ENCODE assay signal across 19 mouse cellular contexts in the genomic region with DNA sequence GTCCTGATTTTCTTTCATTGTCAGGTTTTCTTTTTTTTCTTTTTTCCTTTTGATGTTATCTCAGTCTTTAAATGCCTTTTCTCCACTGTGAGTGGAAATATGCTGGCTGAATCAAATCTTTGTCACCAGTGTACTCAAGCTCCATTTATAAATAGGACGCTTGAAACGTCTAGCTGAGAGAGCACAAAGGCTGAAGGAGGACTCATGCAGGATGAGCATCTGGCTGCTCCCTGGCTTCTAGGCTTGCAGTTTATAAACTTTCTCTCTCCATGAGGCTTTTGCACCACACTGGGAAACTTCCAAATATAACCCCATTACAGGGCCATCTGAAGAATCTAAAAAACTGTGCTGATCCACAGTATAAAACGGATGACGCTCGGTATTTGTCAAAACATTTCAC.
DNase-seq lines count a peak whose midpoint lies in the region; ATAC-seq and TF ChIP-seq lines count a peak whose summit lies in the region.
"Had no signal": no experiment of that assay in that cellular context is flagged by ENCODE, and none has a peak within 500 bp of the region (broad histone marks: within the 10 kb centered on the region; RNA-seq: fewer than 3 reads in every experiment).

No protein-coding gene starts in this region.

- TF ChIP-seq POLR2A in brain, embryonic 14.5 days (IDR thresholded peaks at IDR 0.05; ENCODE audit: borderline replicate concordance, extremely low read depth, insufficient read depth, insufficient read length, poor library complexity, severe bottlenecking) = no peak

- no peak for TF ChIP-seq CTCF in brain, embryonic 14.5 days (IDR thresholded peaks at IDR 0.05; ENCODE audit: borderline replicate concordance, extremely low read depth, insufficient read depth, insufficient read length)

- intact Hi-C loops in left cerebral cortex, postnatal 14 days (cut with DNase I) = no loop called here

- peak; percentile 86 for ATAC-seq in frontal cortex, adult (ENCODE audit: low TSS enrichment)
- ATAC-seq: forebrain, embryonic 15.5 days; Patski had no signal

- no peak for DNase-seq in frontal cortex, postnatal 10 days (ENCODE audit: low spot score in 2 of 2)
- peak; percentile 2 for DNase-seq in left cerebral cortex, adult 11 months (ENCODE audit: low spot score)
- DNase-seq in left cerebral cortex, postnatal 14 days (ENCODE audit: low spot score in 2 of 2) = no peak
- peak; percentile 7 to 11 for DNase-seq in right cerebral cortex, adult 2 months (ENCODE audit: low spot score in 2 of 2)
- no peak for DNase-seq in right cerebral cortex, postnatal 10 days (ENCODE audit: low spot score in 2 of 2)
- DNase-seq in brain, embryonic 14.5 days (ENCODE audit: low read depth) = peak; percentile 29
- DNase-seq in c-Kit-positive CD71-positive TER-119-positive erythroid progenitor cells, embryonic 14.5 days (ENCODE audit: low spot score) = no peak
- DNase-seq: adrenal gland, postnatal 10 days; B cell, adult 2 months; cerebellum, adult 11 months; cerebellum, adult 2 months; cerebellum, adult 9-11 months; cerebellum, postnatal 25 days; gastrocnemius, adult 2 months; gastrocnemius, postnatal 14 days; heart, adult 11 months had no signal

Comparison
In these comparisons a context has a peak if more than half of its experiments do, and no peak if none do; other contexts are left out.
1. DNase-seq: peak in left cerebral cortex, adult 11 months (single experiment), right cerebral cortex, adult 2 months (2 of 2) and brain, embryonic 14.5 days (single experiment); none in frontal cortex, postnatal 10 days (0 of 2), left cerebral cortex, postnatal 14 days (0 of 2), right cerebral cortex, postnatal 10 days (0 of 2) and c-Kit-positive CD71-positive TER-119-positive erythroid progenitor cells, embryonic 14.5 days (single experiment).